Mouse (Mus musculus) testis, postnatal 14 days (tissue): Measurements from ENCODE around the gene Slc32a1.

Experiments
- DNase-seq: peaks from one replicate; pipeline ENCODE4 v3.0.0; 2021; ENCODE audit warnings: low spot score

Slc32a1 gene

GRCm38 (mm10) chr2:158610488-158611325 lies at the start of gene Slc32a1:
Gene Slc32a1 (plus strand): TSS chr2:158610767.
- no peak for DNase-seq

GRCm38 (mm10) chr2:158560801-158561200 lies 49.8 kb upstream of the Slc32a1 start:
- DNase-seq: no peak

- DNase-seq: no peak
These were observed 49.0 kb upstream of the Slc32a1 start for GRCm38 (mm10) chr2:158561371-158562144.

GRCm38 (mm10) chr2:158570421-158571081 lies 40.0 kb upstream of the Slc32a1 start:
- DNase-seq: peak; percentile 51

- DNase-seq: no peak
These were observed 30.6 kb upstream of the Slc32a1 start for GRCm38 (mm10) chr2:158579979-158580378.

GRCm38 (mm10) chr2:158584621-158585358 lies 25.8 kb upstream of the Slc32a1 start:
- DNase-seq: peak; percentile 21

GRCm38 (mm10) chr2:158588524-158589271 lies 21.9 kb upstream of the Slc32a1 start:
- no peak for DNase-seq

- no peak for DNase-seq
These were observed 20.1 kb upstream of the Slc32a1 start for GRCm38 (mm10) chr2:158590495-158590894.

- no peak for DNase-seq
These were observed 19.3 kb upstream of the Slc32a1 start for GRCm38 (mm10) chr2:158591286-158591685.

GRCm38 (mm10) chr2:158593371-158593770 lies 17.2 kb upstream of the Slc32a1 start:
- no peak for DNase-seq

GRCm38 (mm10) chr2:158595103-158595502 lies 15.5 kb upstream of the Slc32a1 start:
- peak; percentile 37 for DNase-seq

- DNase-seq: no peak
These were observed 15.0 kb upstream of the Slc32a1 start for GRCm38 (mm10) chr2:158595577-158595976.

GRCm38 (mm10) chr2:158596803-158597202 lies 13.8 kb upstream of the Slc32a1 start:
- DNase-seq: no peak

GRCm38 (mm10) chr2:158600517-158600916 lies 10.1 kb upstream of the Slc32a1 start:
- no peak for DNase-seq

GRCm38 (mm10) chr2:158601326-158601725 lies 9.2 kb upstream of the Slc32a1 start:
- DNase-seq: no peak

GRCm38 (mm10) chr2:158602663-158603062 lies 7.9 kb upstream of the Slc32a1 start:
- DNase-seq: no peak

GRCm38 (mm10) chr2:158606511-158606964 lies 4.0 kb upstream of the Slc32a1 start:
- DNase-seq: no peak

- DNase-seq: no peak
These were observed 886 bp upstream of the Slc32a1 start for GRCm38 (mm10) chr2:158609681-158610080.

GRCm38 (mm10) chr2:158611326-158611719 lies 756 bp downstream of the Slc32a1 start:
- DNase-seq: no peak

- DNase-seq: no peak
These were observed 1.4 kb downstream of the Slc32a1 start for GRCm38 (mm10) chr2:158611726-158612670.
